Mouse (Mus musculus) midbrain, embryonic 14.5 days (tissue): ENCODE measurements at regions not wholly inside any gene's neighbourhood (a gene's known extent, or its start where the extent isn't known, plus 50 kb on each side); places are given as distances from the start of the nearest gene placed in this dataset.

Experiments used
- ATAC-seq: fragments of 200-750 bp; cut with Nextera tagmentation; 2 replicates; pipeline ENCODE4 v1.8.0; 2017; ENCODE audit warnings: moderate number of reproducible peaks, moderate library complexity; ENCODE audit not compliant: low FRiP score, low TSS enrichment
- DNase-seq: peaks from one replicate; pipeline ENCODE4 v3.0.0-alpha.2; 2015
- H3K27ac ChIP-seq: fragments of 300-500 bp; sonication (generic); replicated peaks from 2 replicates; pipeline ENCODE4 v1.5.1; 2014; ENCODE audit warnings: mild to moderate bottlenecking, low read depth, low read length, moderate library complexity
- H3K27me3 ChIP-seq: fragments of 300-500 bp; sonication (generic); 2 replicates; pipeline ENCODE4 v1.6.1; 2014; ENCODE audit warnings: low read length, control low read depth, mixed read lengths; ENCODE audit not compliant: control insufficient read depth, insufficient read depth
- H3K36me3 ChIP-seq: fragments of 300-500 bp; sonication (generic); 2 replicates; pipeline ENCODE4 v1.6.1; 2014; ENCODE audit warnings: low read length, control low read depth; ENCODE audit not compliant: control insufficient read depth, insufficient read depth
- H3K4me1 ChIP-seq: fragments of 300-500 bp; sonication (generic); 2 replicates; pipeline ENCODE4 v1.6.1; 2014; ENCODE audit warnings: mild to moderate bottlenecking, antibody characterized with exemption, low read length, control low read depth; ENCODE audit not compliant: control insufficient read depth, insufficient read depth
- H3K4me2 ChIP-seq: fragments of 300-500 bp; sonication (generic); 2 replicates; pipeline ENCODE4 v1.6.1; 2014; ENCODE audit warnings: mild to moderate bottlenecking, low read length, moderate library complexity
- H3K4me3 ChIP-seq: fragments of 300-500 bp; sonication (generic); replicated peaks from 2 replicates; pipeline ENCODE4 v1.5.1; 2014; ENCODE audit warnings: low read depth, low read length
- H3K9ac ChIP-seq: fragments of 300-500 bp; sonication (generic); replicated peaks from 2 replicates; pipeline ENCODE4 v1.6.1; 2014; ENCODE audit warnings: mild to moderate bottlenecking, low read length, moderate library complexity
- H3K9me3 ChIP-seq: fragments of 300-500 bp; sonication (generic); 2 replicates; pipeline ENCODE4 v1.6.1; 2016; ENCODE audit warnings: low read length, control low read depth, mixed read lengths; ENCODE audit not compliant: control insufficient read depth
- WGBS: fragments of 180-500 bp; shearing (Covaris S2); extraction: QIAGEN DNeasy Blood & Tissue Kit; methylation state at CpG from one replicate; pipeline ENCODE4 v1.1.7; 2014; 5-methylcytosine and 5-hydroxymethylcytosine counted together

GRCm38 (mm10) chr10:117473471-117473870, 93.7 kb upstream of the Cpsf6 start:
- H3K4me3 ChIP-seq: no peak overlapping the region
- H3K4me1 ChIP-seq: peaks cover 4% of the 10 kb centered on the region; the same call in 1 of the 2 replicates
- H3K9ac ChIP-seq: no peak overlapping the region
- no peaks in the 10 kb centered on the region; the same call in 1 of the 2 replicates for H3K9me3 ChIP-seq
- H3K36me3 ChIP-seq: no peaks in the 10 kb centered on the region
- no peaks in the 10 kb centered on the region for H3K27me3 ChIP-seq
- H3K4me2 ChIP-seq: no peak overlapping the region
- no peak for ATAC-seq
- no peak for DNase-seq
- 94% methylated on average over 4 of the region's 4 CpGs for WGBS
- no peak overlapping the region for H3K27ac ChIP-seq

- peaks cover 2% of the 10 kb centered on the region; the same call in 1 of the 2 replicates for H3K4me1 ChIP-seq
- WGBS: 90% methylated on average over 4 of the region's 4 CpGs
- DNase-seq: no peak
- H3K4me3 ChIP-seq: no peak overlapping the region
- no peak for ATAC-seq
- H3K36me3 ChIP-seq: no peaks in the 10 kb centered on the region
- H3K9ac ChIP-seq: no peak overlapping the region
- H3K9me3 ChIP-seq: no peaks in the 10 kb centered on the region; the same call in 1 of the 2 replicates
- H3K27ac ChIP-seq: no peak overlapping the region
- H3K4me2 ChIP-seq: no peak overlapping the region
- H3K27me3 ChIP-seq: no peaks in the 10 kb centered on the region
These were observed 92.7 kb upstream of the Cpsf6 start for GRCm38 (mm10) chr10:117472568-117472930.

- Histone ChIP-seq H3K27ac (no peak overlapping the region), H3K36me3 (no peaks in the 10 kb centered on the region), H3K9ac (no peak overlapping the region), H3K9me3 (no peaks in the 10 kb centered on the region; the same call in 1 of the 2 replicates), H3K4me2 (no peak overlapping the region), H3K4me1 (no peaks in the 10 kb centered on the region), H3K4me3 (no peak overlapping the region), H3K27me3 (no peaks in the 10 kb centered on the region)
- ATAC-seq: no peak
- 82% methylated on average over 11 of the region's 11 CpGs for whole genome bisulfite sequencing
- no peak for DNase-seq
These were observed 92.2 kb upstream of the Cpsf6 start for GRCm38 (mm10) chr10:117471818-117472567.

- no peaks in the 10 kb centered on the region; the same call in 1 of the 2 replicates for H3K9me3 ChIP-seq
- H3K4me3 ChIP-seq: no peak overlapping the region
- WGBS: 67% methylated on average over 8 of the region's 8 CpGs
- no peak overlapping the region for H3K4me2 ChIP-seq
- no peak for DNase-seq
- no peaks in the 10 kb centered on the region for H3K27me3 ChIP-seq
- no peak overlapping the region for H3K9ac ChIP-seq
- no peaks in the 10 kb centered on the region for H3K4me1 ChIP-seq
- no peak for ATAC-seq
- no peak overlapping the region for H3K27ac ChIP-seq
- no peaks in the 10 kb centered on the region for H3K36me3 ChIP-seq
These were observed 91.4 kb upstream of the Cpsf6 start for GRCm38 (mm10) chr10:117471036-117471817.

GRCm38 (mm10) chr10:117470481-117470880, 90.7 kb upstream of the Cpsf6 start:
- H3K4me3 ChIP-seq: no peak overlapping the region
- H3K9me3 ChIP-seq: no peaks in the 10 kb centered on the region; the same call in 1 of the 2 replicates
- no peak overlapping the region for H3K27ac ChIP-seq
- H3K9ac ChIP-seq: no peak overlapping the region
- no peaks in the 10 kb centered on the region for H3K36me3 ChIP-seq
- no peak for DNase-seq
- H3K4me2 ChIP-seq: no peak overlapping the region
- H3K27me3 ChIP-seq: no peaks in the 10 kb centered on the region
- ATAC-seq: no peak
- WGBS: 94% methylated on average over 2 of the region's 2 CpGs
- H3K4me1 ChIP-seq: no peaks in the 10 kb centered on the region

- ATAC-seq (no peak), DNase-seq (no peak)
These were observed 89.8 kb upstream of the Cpsf6 start for GRCm38 (mm10) chr10:117469573-117470090.

GRCm38 (mm10) chr10:117468931-117469572, 89.2 kb upstream of the Cpsf6 start:
- DNase-seq (no peak), ATAC-seq (no peak)
- Histone ChIP-seq H3K4me3 (no peak overlapping the region), H3K4me2 (no peak overlapping the region), H3K27ac (no peak overlapping the region), H3K27me3 (no peaks in the 10 kb centered on the region), H3K4me1 (no peaks in the 10 kb centered on the region), H3K36me3 (no peaks in the 10 kb centered on the region), H3K9me3 (no peaks in the 10 kb centered on the region; the same call in 1 of the 2 replicates), H3K9ac (no peak overlapping the region)
- 97% methylated on average over 3 of the region's 3 CpGs for WGBS

More at GRCm38 (mm10) chr10:117469573-117470090, 89.8 kb upstream of the Cpsf6 start:
- Histone ChIP-seq H3K4me2 (no peak overlapping the region), H3K4me1 (no peaks in the 10 kb centered on the region), H3K27me3 (no peaks in the 10 kb centered on the region), H3K4me3 (no peak overlapping the region), H3K9ac (no peak overlapping the region), H3K9me3 (no peaks in the 10 kb centered on the region; the same call in 1 of the 2 replicates), H3K27ac (no peak overlapping the region), H3K36me3 (no peaks in the 10 kb centered on the region)
- 92% methylated on average over 3 of the region's 3 CpGs for WGBS

- no peaks in the 10 kb centered on the region for H3K9me3 ChIP-seq
- ATAC-seq (no peak), DNase-seq (no peak)
- WGBS: 86% methylated on average over 4 of the region's 4 CpGs
- H3K4me3 ChIP-seq: no peak overlapping the region
- H3K4me1 ChIP-seq: no peaks in the 10 kb centered on the region
- no peak overlapping the region for H3K27ac ChIP-seq
- H3K27me3 ChIP-seq: no peaks in the 10 kb centered on the region
- H3K36me3 ChIP-seq: no peaks in the 10 kb centered on the region
- H3K9ac ChIP-seq: no peak overlapping the region
- no peak overlapping the region for H3K4me2 ChIP-seq
These were observed 88.6 kb upstream of the Cpsf6 start for GRCm38 (mm10) chr10:117468381-117468780.
